Mouse (Mus musculus): ENCODE measurements around the gene Ticam1. TPM values are rescaled to one million over a fixed set of nuclear protein-coding genes. Genes with fewer than 3 reads are reported as not detected.

Gene Ticam1
- polyA plus RNA-seq, 1 experiment = 4.2 TPM

DNA sequence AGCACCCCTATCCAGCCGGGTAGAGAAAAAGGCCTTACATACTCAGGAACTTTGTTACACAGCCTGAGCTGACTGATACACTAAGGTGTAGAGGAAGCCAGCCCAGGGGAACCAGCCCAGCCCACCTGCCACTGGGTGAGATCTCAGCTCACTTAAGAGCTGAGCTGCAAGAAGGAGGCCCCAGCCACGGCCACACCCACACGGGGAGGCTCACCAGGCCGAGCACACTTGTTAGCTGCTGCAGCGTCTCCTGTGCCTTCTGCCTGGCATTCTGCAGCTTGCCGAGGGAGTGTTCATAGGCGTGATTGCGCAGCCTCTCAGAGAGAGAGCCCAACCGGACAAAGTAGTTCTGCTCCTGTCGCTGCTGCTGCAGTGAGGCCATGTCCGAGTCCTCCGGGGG lies 4.6 kb upstream of the Ticam1 start:
- Histone ChIP-seq H3K4me1 (ENCODE audit: control insufficient read depth, insufficient read depth, low read length) (peaks cover 2% of the 10 kb centered on the region; the same call in 1 of the 2 replicates), H3K4me3 (ENCODE audit: insufficient read depth, low read length) (no peak overlapping the region), H3K27ac (ENCODE audit: insufficient read depth, low read length) (no peak overlapping the region)
- TF ChIP-seq CTCF (IDR thresholded peaks at IDR 0.05; ENCODE audit: extremely low read depth, insufficient read depth, low read length) = no peak
- no peak for TF ChIP-seq POLR2A (IDR thresholded peaks at IDR 0.05; ENCODE audit: extremely low read depth, insufficient read depth, low read length)

GRCm38 (mm10) chr17:56279481-56280155 lies 3.0 kb upstream of the Ticam1 start:
- Histone ChIP-seq H3K4me1 (ENCODE audit: control insufficient read depth, insufficient read depth, low read length) (peaks cover 2% of the 10 kb centered on the region; the same call in 1 of the 2 replicates), H3K27ac (ENCODE audit: insufficient read depth, low read length) (no peak overlapping the region), H3K4me3 (ENCODE audit: insufficient read depth, low read length) (no peak overlapping the region)
- no peak for TF ChIP-seq CTCF (IDR thresholded peaks at IDR 0.05; ENCODE audit: extremely low read depth, insufficient read depth, low read length)
- TF ChIP-seq POLR2A (IDR thresholded peaks at IDR 0.05; ENCODE audit: extremely low read depth, insufficient read depth, low read length) = no peak

DNA sequence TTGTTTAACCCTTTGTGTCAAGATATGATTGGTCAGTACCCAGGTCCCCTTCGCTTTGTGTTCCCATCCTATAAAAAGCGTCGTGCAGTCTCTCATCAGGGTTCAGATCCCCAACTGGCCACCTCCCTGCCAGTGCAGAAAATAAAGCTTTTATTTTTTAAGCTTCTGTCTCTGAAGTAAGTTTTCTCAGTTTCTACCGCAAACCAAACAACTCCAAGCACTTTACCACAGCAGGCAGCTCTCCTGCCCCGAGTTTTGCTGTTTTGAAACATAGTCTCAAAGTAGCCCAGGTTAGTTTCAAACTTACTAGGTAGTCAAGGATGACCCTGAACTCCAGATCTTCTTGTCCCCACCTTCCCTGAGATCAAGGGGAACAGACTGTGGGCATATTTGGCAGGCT lies 1.8 kb upstream of the Ticam1 start:
- H3K4me3 ChIP-seq (ENCODE audit: insufficient read depth, low read length) = no peak overlapping the region
- no peak for TF ChIP-seq POLR2A (IDR thresholded peaks at IDR 0.05; ENCODE audit: extremely low read depth, insufficient read depth, low read length)
- TF ChIP-seq CTCF (IDR thresholded peaks at IDR 0.05; ENCODE audit: extremely low read depth, insufficient read depth, low read length) = no peak

DNA sequence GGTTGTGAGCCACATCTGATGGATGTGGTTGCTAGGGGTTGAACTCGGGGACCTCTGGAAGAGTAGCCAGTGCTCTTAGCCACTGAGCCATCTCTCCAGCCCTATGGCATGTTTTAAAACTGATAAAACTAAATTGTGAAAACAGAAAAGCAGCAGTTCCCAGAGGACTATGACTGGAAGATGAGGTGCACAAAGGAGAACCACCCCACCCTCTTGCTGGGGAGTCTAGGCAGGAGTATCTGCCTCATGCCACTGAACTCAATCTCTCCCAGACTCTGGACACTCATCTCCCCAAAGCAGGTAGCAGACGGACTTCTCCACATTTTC lies 944 bp upstream of the Ticam1 start:
- Histone ChIP-seq H3K27ac (ENCODE audit: insufficient read depth, low read length) (no peak overlapping the region), H3K4me1 (ENCODE audit: control insufficient read depth, insufficient read depth, low read length) (no peaks in the 10 kb centered on the region), H3K4me3 (ENCODE audit: insufficient read depth, low read length) (no peak overlapping the region)
- TF ChIP-seq POLR2A (IDR thresholded peaks at IDR 0.05; ENCODE audit: extremely low read depth, insufficient read depth, low read length) (no peak), CTCF (IDR thresholded peaks at IDR 0.05; ENCODE audit: extremely low read depth, insufficient read depth, low read length) (0 out of 2 replicates have a peak, but pooled peaks have one; percentile 6)

More for the DNA sequence above, 1.8 kb upstream of the Ticam1 start:
- Histone ChIP-seq H3K27ac (ENCODE audit: insufficient read depth, low read length) (no peak overlapping the region), H3K4me1 (ENCODE audit: control insufficient read depth, insufficient read depth, low read length) (peaks cover 2% of the 10 kb centered on the region; the same call in 1 of the 2 replicates)

- TF ChIP-seq CTCF (IDR thresholded peaks at IDR 0.05; ENCODE audit: extremely low read depth, insufficient read depth, low read length) = no peak
- Histone ChIP-seq H3K4me3 (ENCODE audit: insufficient read depth, low read length) (peak overlapping the region; percentile 45), H3K27ac (ENCODE audit: insufficient read depth, low read length) (peak overlapping the region; percentile 8), H3K4me1 (ENCODE audit: control insufficient read depth, insufficient read depth, low read length) (peaks cover 2% of the 10 kb centered on the region)
Observed at GRCm38 (mm10) chr17:56275842-56276480, 625 bp downstream of the Ticam1 start.

DNA sequence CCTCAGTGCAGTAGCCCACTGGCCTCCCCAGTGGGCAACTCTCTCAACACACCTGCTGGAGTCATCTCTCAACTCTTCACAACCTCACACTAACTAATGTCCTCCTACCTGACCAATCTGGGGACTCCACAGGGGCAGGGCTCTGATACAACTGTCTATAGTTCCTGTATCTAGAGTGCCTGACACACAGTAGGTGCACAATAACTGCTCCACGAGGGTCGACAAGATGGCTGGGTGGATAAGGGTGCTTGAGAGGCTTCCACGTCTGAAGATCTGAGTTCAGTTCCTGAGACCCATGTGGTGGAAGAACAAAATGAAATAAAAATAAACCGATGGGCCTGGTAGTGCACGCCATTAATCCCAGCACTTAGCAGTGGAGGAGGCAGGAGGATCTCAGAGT lies 2.6 kb downstream of the Ticam1 start:
- H3K4me1 ChIP-seq (ENCODE audit: control insufficient read depth, insufficient read depth, low read length) = peaks cover 2% of the 10 kb centered on the region
- no peak for TF ChIP-seq POLR2A (IDR thresholded peaks at IDR 0.05; ENCODE audit: extremely low read depth, insufficient read depth, low read length)
- no peak overlapping the region for H3K27ac ChIP-seq (ENCODE audit: insufficient read depth, low read length)
- H3K4me3 ChIP-seq (ENCODE audit: insufficient read depth, low read length) = no peak overlapping the region

GRCm38 (mm10) chr17:56273482-56273881 lies 3.1 kb downstream of the Ticam1 start:
- Histone ChIP-seq H3K4me1 (ENCODE audit: control insufficient read depth, insufficient read depth, low read length) (peaks cover 2% of the 10 kb centered on the region), H3K4me3 (ENCODE audit: insufficient read depth, low read length) (no peak overlapping the region), H3K27ac (ENCODE audit: insufficient read depth, low read length) (no peak overlapping the region)
- TF ChIP-seq POLR2A (IDR thresholded peaks at IDR 0.05; ENCODE audit: extremely low read depth, insufficient read depth, low read length) (no peak), CTCF (IDR thresholded peaks at IDR 0.05; ENCODE audit: extremely low read depth, insufficient read depth, low read length) (no peak)

DNA sequence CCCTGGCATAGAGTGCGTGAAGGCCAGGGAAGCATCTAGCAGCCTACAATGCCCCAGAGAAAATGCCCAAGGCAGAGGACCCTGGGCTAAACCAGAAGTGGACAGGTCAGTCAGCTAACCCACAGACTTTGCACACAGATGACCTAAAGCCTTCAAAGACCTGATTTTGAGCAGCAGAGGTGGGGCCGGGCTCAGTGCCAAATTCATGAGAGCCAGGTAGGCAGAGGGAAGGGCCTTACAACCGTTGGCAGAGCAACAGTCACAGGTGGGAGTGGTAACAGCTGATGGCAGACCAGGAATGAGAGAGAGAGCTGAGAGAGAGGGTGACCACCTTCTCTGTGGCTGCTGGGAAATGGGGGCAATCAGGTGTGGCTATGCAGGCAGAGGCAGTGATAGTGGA lies 3.9 kb downstream of the Ticam1 start:
- H3K4me3 ChIP-seq (ENCODE audit: insufficient read depth, low read length) = no peak overlapping the region

DNA sequence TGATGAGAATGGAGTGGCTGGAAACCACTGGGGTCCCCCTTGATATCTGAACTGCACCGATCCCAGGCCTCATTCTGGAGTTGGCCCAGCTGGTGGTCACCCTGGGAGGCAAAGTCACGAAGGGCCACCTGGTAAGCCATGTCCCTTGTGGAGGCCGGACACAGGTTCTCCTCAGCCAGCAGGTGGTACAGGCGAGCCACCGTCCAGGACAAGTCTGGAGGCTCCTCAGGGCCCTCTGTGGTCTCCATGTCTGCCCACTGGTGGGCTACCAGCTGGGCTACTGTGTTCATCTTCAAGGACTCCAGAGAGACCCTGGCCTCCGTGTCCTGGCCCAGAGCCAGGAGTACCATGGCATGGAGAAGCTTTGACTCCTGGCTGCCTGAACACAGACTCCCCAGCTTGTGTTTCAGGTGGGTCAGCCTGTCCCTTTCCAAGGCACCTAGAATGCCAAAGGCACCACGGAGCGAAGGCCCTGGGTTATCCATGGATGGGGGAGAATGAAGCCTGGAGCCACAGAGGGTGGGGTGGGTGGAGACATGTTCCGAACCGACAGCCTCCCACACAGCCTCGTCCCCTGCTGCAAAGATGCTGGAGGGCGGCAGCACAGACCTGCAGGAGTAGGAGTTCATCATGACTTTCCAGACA lies 4.9 kb downstream of the Ticam1 start:
- Histone ChIP-seq H3K27ac (ENCODE audit: insufficient read depth, low read length) (no peak overlapping the region), H3K4me3 (ENCODE audit: insufficient read depth, low read length) (no peak overlapping the region), H3K4me1 (ENCODE audit: control insufficient read depth, insufficient read depth, low read length) (peaks cover 3% of the 10 kb centered on the region)
- TF ChIP-seq CTCF (IDR thresholded peaks at IDR 0.05; ENCODE audit: extremely low read depth, insufficient read depth, low read length) (no peak), POLR2A (IDR thresholded peaks at IDR 0.05; ENCODE audit: extremely low read depth, insufficient read depth, low read length) (no peak)

More for the DNA sequence above, 3.9 kb downstream of the Ticam1 start:
- TF ChIP-seq POLR2A (IDR thresholded peaks at IDR 0.05; ENCODE audit: extremely low read depth, insufficient read depth, low read length) (no peak), CTCF (IDR thresholded peaks at IDR 0.05; ENCODE audit: extremely low read depth, insufficient read depth, low read length) (no peak)
- H3K27ac ChIP-seq (ENCODE audit: insufficient read depth, low read length) = no peak overlapping the region
- peaks cover 3% of the 10 kb centered on the region for H3K4me1 ChIP-seq (ENCODE audit: control insufficient read depth, insufficient read depth, low read length)

GRCm38 (mm10) chr17:56269741-56270140 lies 6.8 kb downstream of the Ticam1 start:
- H3K27ac ChIP-seq (ENCODE audit: insufficient read depth, low read length) = peak overlapping the region; percentile 61; the same call in 1 of the 2 replicates

More at GRCm38 (mm10) chr17:56269741-56270140, 6.8 kb downstream of the Ticam1 start:
- Histone ChIP-seq H3K4me3 (ENCODE audit: insufficient read depth, low read length) (peak overlapping the region; percentile 40; the same call in 1 of the 2 replicates), H3K4me1 (ENCODE audit: control insufficient read depth, insufficient read depth, low read length) (peaks cover 8% of the 10 kb centered on the region)
- TF ChIP-seq POLR2A (IDR thresholded peaks at IDR 0.05; ENCODE audit: extremely low read depth, insufficient read depth, low read length) (no peak), CTCF (IDR thresholded peaks at IDR 0.05; ENCODE audit: extremely low read depth, insufficient read depth, low read length) (no peak)
